Mouse (Mus musculus): ENCODE data around the gene 1700029I15Rik. TPM values are rescaled to one million over a fixed set of nuclear protein-coding genes. Genes with fewer than 3 reads are reported as not detected.
"Not testable (repeated sequence)": the region's sequence is repeated elsewhere in the genome, so short reads cannot be mapped to it uniquely, and the experiment has no call there.

1700029I15Rik gene
- total RNA-seq, 4 experiments from 2014 or later, result 0.26 to 1.5 (median 0.86) TPM

GRCm38 (mm10) chr2:92391703-92392317 lies 9.5 kb downstream of the 1700029I15Rik start:
- DNase-seq (ENCODE audit: low spot score), result no peak

GRCm38 (mm10) chr2:92392318-92393264 lies 10.3 kb downstream of the 1700029I15Rik start:
- no peak for DNase-seq (ENCODE audit: low spot score)

DNA sequence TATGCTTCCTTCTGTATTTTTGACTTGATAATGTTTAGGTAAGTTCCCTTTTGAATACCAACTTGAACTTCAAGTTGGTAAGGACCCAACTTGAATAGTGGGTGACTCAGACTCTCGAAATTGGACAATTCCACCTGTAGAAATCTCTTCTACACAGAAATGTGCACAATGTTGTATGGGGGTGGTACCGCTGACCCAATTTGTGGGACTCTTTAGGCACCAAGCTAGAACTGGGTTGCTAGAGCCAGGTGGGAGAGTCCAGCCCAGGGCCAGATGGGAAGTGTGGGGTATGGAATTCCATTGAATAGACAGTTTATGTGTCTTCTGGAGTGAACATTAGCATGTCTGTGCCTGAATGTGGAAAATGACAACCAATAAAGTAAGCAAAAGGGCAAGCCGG lies 13.2 kb downstream of the 1700029I15Rik start:
- no peak for DNase-seq (ENCODE audit: low spot score)

DNA sequence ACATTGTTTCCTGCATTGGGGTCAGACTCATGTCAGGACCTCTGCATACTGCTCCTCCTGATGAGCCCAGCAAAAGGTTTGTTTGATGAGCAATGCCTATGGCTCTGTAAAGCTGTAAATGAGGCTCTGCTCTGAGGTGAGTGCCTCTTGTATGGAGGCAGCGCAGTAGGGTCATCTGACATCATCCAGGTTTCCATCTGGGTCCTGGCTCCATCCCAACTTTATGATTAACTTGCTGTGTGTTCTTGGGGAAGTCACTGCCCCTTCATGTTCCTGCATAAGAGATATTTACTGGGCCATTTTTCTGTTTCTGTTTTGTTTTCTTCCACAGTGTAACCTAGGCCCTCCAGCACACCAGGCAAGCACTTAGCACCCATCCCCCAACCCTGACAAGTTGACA lies 15.1 kb downstream of the 1700029I15Rik start:
- DNase-seq (ENCODE audit: low spot score), result no peak

DNA sequence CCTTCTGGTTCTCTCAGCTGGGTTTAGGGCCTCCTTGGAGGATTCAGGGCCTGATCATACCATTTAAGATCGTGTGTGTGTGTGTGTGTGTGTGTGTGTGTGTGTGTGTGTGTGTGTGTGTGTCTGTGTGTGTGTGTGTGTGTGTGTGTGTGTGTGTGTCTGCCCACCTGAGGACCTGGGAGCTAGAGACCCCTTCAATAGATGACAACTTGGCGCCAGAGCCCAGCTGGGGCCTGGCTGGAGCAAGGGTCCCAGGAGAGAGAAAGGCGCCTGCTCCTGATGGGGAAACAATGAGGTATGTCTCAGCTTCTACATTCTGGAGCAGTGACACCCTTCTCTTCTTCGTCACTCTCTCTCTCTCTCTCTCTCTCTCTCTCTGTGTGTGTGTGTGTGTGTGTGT lies 17.5 kb downstream of the 1700029I15Rik start:
- DNase-seq (ENCODE audit: low spot score), result not testable (repeated sequence)

DNA sequence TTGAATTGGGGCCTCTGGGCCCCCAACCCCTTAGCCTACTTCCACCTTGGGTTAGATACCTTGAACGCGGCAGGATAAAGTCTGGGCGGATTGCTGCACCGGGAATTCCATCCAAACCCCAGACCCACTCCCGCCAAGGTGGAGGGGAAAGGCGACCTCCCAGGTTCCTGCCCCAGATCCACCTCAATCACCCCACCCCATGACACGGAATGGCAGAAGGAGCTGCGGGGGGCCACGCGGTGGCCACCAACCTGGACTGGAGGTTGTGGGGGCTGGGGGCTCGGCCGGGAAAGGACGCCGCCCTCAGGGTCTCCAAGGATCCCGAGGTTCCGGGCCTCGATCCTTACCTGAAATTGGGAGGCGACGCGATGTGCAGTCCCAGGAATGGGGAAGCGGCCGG lies 18.3 kb downstream of the 1700029I15Rik start:
- no peak for DNase-seq (ENCODE audit: low spot score)

DNA sequence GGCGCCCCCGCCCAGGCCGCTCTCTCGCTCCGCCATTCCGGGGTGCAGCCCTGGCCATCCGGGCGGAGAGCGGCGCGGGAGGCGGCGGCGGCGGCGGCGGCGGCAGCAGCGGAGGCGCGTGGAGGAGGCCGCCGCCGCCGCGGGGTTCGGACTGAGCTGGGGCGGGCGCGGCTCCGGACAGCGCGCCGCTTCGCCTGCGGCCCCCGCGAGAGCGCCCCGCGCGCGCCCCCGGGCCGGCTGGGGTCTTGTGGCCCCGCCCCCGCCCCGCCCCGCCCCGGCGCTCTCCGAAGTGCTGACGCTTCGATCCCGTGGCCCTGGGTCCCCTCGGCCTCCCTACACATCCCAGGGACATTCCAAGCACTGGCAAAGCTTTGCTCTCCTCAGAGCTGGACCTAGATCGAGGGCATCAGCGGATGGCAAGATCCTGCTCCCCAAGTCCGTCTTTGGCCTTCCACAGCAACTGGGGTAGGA lies 18.8 kb downstream of the 1700029I15Rik start, which contains the start of gene Mapk8ip1:
Gene Mapk8ip1 (minus strand): TSS at position 173 of the 471 bp plus-strand sequence.
- DNase-seq (ENCODE audit: low spot score), result no peak

GRCm38 (mm10) chr2:92402591-92403326 lies 20.4 kb downstream of the 1700029I15Rik start:
- no peak for DNase-seq (ENCODE audit: low spot score)

DNA sequence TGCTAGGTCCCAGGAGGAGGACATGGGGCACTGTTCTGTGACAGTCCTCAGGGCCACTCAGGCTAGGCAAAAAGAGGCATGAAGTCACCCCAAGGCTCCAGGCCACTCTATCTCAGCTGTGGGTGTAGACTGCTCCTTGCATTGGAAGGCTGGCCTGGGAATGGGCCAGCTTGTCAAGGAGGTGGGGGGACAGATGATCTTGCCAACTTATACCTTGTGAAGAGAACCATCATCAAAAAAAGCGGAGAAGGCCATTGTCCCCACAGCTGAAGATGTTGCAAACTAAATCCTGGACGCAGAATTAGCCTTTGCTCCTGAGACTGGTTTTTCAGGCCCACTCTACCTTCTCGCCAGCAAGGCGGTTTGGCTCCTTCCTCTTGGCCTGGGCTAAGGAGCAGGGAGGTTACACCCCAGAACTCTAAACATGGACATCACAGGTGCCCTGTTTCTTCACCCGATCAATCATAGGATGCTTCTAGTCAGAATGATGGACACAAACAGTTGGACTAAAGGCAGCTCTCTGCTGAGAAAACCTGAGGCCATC lies 21.5 kb downstream of the 1700029I15Rik start:
- no peak for DNase-seq (ENCODE audit: low spot score)

GRCm38 (mm10) chr2:92404737-92405136 lies 22.4 kb downstream of the 1700029I15Rik start:
- no peak for DNase-seq (ENCODE audit: low spot score)

DNA sequence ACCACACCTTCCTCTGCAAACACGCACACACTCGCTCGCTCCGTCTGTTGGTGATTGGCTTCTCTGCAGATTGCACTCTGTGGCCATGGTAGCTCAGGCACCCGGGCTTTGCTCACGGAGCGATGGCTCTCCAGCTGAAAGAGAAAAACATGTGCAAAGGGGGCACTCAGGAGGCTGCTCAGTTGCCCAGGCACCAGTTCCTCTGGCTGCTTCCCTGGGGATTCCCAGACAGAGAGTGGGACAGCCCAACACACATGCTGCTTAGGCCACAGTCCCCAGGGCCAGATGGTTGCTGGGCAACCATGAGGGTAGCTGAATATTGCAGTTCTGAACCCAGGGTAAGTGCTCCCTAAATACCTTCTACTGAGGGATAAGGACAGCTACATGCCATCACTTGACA lies 23.3 kb downstream of the 1700029I15Rik start:
- no peak for DNase-seq (ENCODE audit: low spot score)

DNA sequence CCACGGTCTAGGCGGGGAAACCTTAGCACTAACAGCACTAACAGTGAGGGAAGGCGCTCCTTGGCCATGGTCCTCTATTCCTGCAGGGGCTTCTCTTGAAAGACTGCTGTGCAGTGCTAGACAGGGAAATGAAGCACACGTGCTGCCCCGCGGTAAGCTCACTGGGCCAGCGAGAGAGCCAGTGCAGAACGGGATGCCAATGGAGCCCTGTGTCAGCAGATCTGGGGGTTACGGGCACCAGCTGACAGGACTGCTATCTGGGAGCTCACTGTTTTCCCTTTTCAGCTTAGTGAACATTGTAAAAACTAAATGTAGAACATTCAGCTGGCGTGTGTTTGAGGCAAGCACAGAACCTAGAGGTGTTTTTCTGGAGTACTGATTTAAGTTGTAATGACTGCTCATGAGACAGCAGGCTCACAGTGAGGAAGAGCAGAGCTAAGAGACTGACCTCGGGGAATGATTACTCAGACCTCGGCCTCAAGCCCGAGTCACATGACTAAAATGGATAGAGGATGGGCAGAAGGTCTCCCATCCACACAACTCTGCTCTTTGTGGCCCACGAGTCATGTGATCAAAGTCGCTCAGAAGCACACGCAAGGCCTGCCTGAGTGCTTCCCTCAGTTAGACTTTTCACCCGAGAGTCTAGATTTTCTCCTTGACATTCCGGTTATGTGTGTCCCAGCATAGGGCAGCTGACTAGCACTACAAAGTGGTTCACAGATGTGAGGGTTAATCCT lies 26.1 kb downstream of the 1700029I15Rik start:
- no peak for DNase-seq (ENCODE audit: low spot score)

GRCm38 (mm10) chr2:92411705-92412104 lies 29.4 kb downstream of the 1700029I15Rik start:
- no peak for DNase-seq (ENCODE audit: low spot score)

- DNase-seq (ENCODE audit: low spot score), result no peak
Observed at GRCm38 (mm10) chr2:92421723-92422387, 39.5 kb downstream of the 1700029I15Rik start.

GRCm38 (mm10) chr2:92422388-92423135 lies 40.2 kb downstream of the 1700029I15Rik start:
- no peak for DNase-seq (ENCODE audit: low spot score)

GRCm38 (mm10) chr2:92423156-92423555 lies 40.8 kb downstream of the 1700029I15Rik start:
- no peak for DNase-seq (ENCODE audit: low spot score)

- DNase-seq (ENCODE audit: low spot score), result peak; percentile 95
Observed at GRCm38 (mm10) chr2:92423702-92424461, 41.5 kb downstream of the 1700029I15Rik start.

DNA sequence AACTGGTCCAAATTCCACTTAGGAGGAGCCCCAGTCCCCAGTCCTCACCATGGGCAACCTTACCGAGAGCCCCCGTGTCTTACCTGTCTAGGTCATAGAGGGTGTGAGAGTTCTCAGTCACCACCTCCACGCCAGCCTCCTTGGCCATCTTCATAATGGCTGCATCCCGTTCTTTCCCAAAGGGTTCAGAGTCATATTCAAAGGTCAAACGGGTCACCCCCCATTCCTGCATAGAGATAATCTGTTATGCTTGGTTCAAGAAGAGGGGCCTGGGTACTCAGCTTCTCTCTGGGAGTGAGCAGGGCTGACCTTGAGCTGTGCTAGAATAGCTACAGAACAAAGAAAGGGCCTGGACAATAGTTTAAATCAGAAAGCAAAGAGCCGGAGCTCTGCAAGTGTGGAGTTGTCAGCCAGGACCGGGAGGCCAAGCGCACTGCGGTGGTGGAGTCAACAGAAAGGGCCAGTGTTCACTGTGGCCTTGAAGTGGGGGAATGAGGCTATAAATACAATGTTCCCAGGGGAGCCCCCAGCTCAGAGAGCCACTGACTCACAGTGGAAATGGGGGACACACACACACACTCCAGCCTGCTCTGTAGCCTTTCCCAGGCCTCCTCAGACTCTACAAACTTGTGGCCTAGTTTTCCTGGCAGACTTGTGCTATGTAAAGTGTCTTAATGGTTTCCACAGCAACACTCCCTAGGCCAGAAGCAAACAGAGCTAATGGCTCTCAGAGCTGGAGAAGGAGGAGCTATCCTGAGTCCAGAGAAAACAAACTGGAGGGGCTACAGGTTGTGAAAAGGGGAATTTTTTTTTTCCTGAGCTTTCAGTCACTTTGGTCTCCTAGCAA lies 42.3 kb downstream of the 1700029I15Rik start:
- peak; percentile 82 for DNase-seq (ENCODE audit: low spot score)
